Mouse (Mus musculus): ENCODE data around the gene Sgms1. TPM values are rescaled to one million over a fixed set of nuclear protein-coding genes. Genes with fewer than 3 reads are reported as not detected.
A peak's percentile ranks its signal among the peaks of the same experiment; 100 is the strongest.

The Sgms1 gene
- total RNA-seq (2021): 10 to 100 TPM; 59.4 to 88.9 TPM
- long read RNA-seq, experiment 1, transcript Sgms1-212 (6 exons, 3,262 nt): minor isoform, 6 of 43 reads
- long read RNA-seq, experiment 1, transcript Sgms1-201 (10 exons, 3,665 nt): major isoform, 13 of 43 reads
- long read RNA-seq, experiment 1, partial matches to known transcripts: 6 of 43 reads
- long read RNA-seq, experiment 1, other reads (novel, unspliced or antisense): 18 of 43 reads
- long read RNA-seq, experiment 2, transcript Sgms1-212 (6 exons, 3,262 nt): major isoform, 6 of 13 reads
- long read RNA-seq, experiment 2, partial matches to known transcripts: 4 of 13 reads
- long read RNA-seq, experiment 2, other reads (novel, unspliced or antisense): 1 of 13 reads

- DNase-seq: peak; percentile 96 to 98
These were observed at the start of gene Sgms1 for GRCm38 (mm10) chr19:32389001-32389871. TSS of gene Sgms1 (minus strand) at chr19:32389714.

- no peak for DNase-seq
These were observed 36.3 kb upstream of the Sgms1 start for GRCm38 (mm10) chr19:32425856-32426255.

- no peak for DNase-seq
These were observed 35.2 kb upstream of the Sgms1 start for GRCm38 (mm10) chr19:32424706-32425105.

GRCm38 (mm10) chr19:32419069-32419468, 29.6 kb upstream of the Sgms1 start:
- DNase-seq: peak; percentile 25 to 26

- DNase-seq: peak; percentile 52 to 61
These were observed 27.3 kb upstream of the Sgms1 start for GRCm38 (mm10) chr19:32416692-32417317.

GRCm38 (mm10) chr19:32409603-32410360, 20.3 kb upstream of the Sgms1 start:
- DNase-seq: no peak

- no peak for DNase-seq
These were observed 17.2 kb upstream of the Sgms1 start for GRCm38 (mm10) chr19:32406717-32407116.

- DNase-seq: no peak
These were observed 14.9 kb upstream of the Sgms1 start for GRCm38 (mm10) chr19:32404386-32404785.

GRCm38 (mm10) chr19:32403834-32404233, 14.3 kb upstream of the Sgms1 start:
- no peak for DNase-seq

- peak; percentile 78 to 79 for DNase-seq
These were observed 9.0 kb upstream of the Sgms1 start for GRCm38 (mm10) chr19:32398491-32398890.

- DNase-seq: no peak
These were observed 6.8 kb upstream of the Sgms1 start for GRCm38 (mm10) chr19:32396303-32396702.

- DNase-seq: no peak
These were observed 5.3 kb upstream of the Sgms1 start for GRCm38 (mm10) chr19:32394825-32395224.

- no peak for DNase-seq
These were observed 4.4 kb upstream of the Sgms1 start for GRCm38 (mm10) chr19:32393758-32394450.

- DNase-seq: no peak
These were observed 3.7 kb upstream of the Sgms1 start for GRCm38 (mm10) chr19:32393092-32393745.

GRCm38 (mm10) chr19:32391441-32391840, 1.9 kb upstream of the Sgms1 start:
- DNase-seq: no peak

- peak; percentile 18 to 20 for DNase-seq
These were observed 602 bp upstream of the Sgms1 start for GRCm38 (mm10) chr19:32390116-32390515.

- DNase-seq: peak; percentile 98 to 99
These were observed 1.2 kb downstream of the Sgms1 start for GRCm38 (mm10) chr19:32388191-32388921.

- DNase-seq: peak; percentile 67 to 77
These were observed 1.9 kb downstream of the Sgms1 start for GRCm38 (mm10) chr19:32387403-32388190.

All from adrenal gland, postnatal 36 days (tissue).